Mouse (Mus musculus) brown adipose tissue, adult 24 weeks (tissue): Measurements from ENCODE around the gene Ppp3ca. TPM values are rescaled to one million over a fixed set of nuclear protein-coding genes. Genes with fewer than 3 reads are reported as not detected.

Experiments
- H3K27ac ChIP-seq: fragments of 200-500 bp; replicated peaks from 2 replicates; pipeline ENCODE4 v1.5.1; 2012; ENCODE audit warnings: low read depth, mild to moderate bottlenecking, low read length
- H3K4me1 ChIP-seq: fragments of 200-500 bp; 2 replicates; pipeline ENCODE4 v1.6.1; 2012; ENCODE audit warnings: low read length, mixed read lengths; ENCODE audit not compliant: control insufficient read depth, insufficient read depth, insufficient read length
- H3K4me3 ChIP-seq: fragments of 200-500 bp; 2 replicates; pipeline ENCODE4 v1.5.1; 2012; ENCODE audit warnings: low read depth, mild to moderate bottlenecking, low read length, moderate library complexity; ENCODE audit not compliant: insufficient read depth
- polyA plus RNA-seq: library from polyadenylated mRNA; stranded (reverse); fragments of >200 nt; gene quantifications from 2 replicates; pipeline ENCODE4 v1.2.4, GENCODE M21; 2012; ENCODE audit not compliant: missing spikeins, insufficient read depth, insufficient read length

Gene Ppp3ca
- polyA plus RNA-seq, 1 experiment, result 29.3 TPM

DNA sequence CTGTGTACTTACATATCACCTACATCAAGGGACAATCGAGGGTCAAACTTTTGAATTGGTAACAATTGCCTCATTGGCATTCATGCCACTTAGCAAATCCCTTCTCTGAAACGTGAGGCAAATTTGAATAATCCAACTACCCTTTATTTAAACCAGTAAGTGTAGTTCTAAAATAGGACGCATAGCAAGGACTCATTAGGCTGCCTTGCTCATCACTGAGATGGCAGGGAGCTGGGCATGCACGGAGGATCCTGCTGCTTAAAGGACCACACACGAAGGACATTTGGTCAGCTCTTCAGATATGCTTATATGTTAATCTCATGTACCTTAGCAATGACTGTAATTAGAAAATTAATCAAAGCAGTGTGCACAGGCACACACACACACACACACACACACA is 204.6 kb downstream of the Ppp3ca start:
- Histone ChIP-seq H3K4me1 (0 out of 2 replicates have a peak, but pooled peaks cover 2% of the 10 kb centered on the region), H3K4me3 (no peak overlapping the region), H3K27ac (no peak overlapping the region)

DNA sequence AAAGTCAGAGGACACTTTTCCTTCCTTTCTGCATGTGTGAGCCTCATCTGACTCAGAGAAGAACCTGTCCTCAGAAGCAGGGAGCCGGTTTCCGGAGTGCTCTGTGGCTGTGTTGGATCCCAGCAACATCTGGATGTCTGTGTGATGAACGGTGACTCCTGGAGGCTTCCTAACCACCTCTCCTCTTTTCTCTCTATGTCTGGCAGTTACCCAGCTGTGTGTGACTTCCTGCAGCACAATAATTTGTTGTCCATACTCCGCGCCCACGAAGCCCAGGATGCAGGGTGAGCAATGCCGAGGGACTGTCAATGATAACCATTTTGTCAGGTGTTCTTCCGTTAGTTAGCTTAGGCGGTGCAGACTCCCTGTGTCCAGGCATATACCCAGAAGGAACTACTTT is 217.8 kb downstream of the Ppp3ca start:
- no peak overlapping the region for H3K27ac ChIP-seq
- no peak overlapping the region for H3K4me3 ChIP-seq
- H3K4me1 ChIP-seq, result no peaks in the 10 kb centered on the region

DNA sequence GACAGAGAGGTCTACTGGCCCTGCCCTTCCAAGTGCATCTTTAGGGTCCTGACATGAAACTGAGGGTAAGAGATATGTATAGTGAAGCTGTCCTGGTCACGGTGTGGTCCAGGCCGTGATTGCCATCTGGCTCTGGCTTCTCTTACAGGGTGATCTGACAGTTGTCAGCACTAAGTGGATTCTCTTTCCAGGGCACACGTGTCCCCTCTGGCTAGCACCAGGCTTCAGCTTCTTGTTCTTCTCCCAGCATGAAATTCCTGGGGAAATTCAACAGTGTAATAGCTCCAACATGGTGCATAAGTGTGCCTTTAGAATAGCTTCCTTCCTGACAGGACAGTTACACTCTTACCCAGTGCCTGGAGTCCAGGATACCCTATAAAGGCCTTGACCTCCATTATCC is 222.2 kb downstream of the Ppp3ca start:
- H3K27ac ChIP-seq, result no peak overlapping the region
- no peaks in the 10 kb centered on the region for H3K4me1 ChIP-seq
- H3K4me3 ChIP-seq, result no peak overlapping the region

DNA sequence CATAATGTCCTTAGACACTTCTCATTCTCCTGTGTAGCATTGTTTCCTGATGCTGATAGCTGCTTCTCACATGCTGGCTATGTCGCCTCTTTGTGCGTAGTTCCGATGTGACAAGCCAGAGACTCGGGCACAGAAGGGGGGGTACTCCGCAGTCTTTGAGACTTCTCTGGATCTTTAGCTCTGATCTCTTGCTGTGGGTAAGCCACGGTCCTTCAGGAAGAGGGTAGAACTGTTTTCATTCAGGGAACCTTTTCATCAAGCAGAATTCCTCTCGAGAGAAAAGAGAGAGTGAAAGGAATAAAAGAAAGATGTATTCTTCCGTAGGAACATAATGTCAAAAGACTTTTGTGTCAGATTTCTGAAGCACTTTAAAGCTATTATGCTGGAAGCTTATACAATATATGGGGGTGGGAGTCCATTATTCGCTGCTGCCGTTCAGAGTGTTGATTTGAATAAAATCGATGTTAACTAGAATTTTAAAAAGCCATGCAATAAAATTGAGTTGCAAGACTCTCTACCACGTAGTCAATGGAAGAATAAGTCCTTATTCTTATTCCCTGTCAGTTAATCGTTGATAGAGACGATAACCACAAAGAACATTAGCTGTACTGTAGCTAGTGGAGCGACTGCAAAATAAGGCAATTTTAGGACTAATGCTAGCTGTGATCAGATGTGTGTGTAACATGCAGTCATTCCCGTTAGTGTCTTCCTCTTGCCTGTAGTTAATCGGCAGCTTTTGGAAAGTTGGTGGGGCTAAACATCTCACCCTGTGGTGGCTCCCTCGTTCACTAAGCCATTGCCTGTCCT is 223.9 kb downstream of the Ppp3ca start:
- Histone ChIP-seq H3K27ac (no peak overlapping the region), H3K4me3 (no peak overlapping the region), H3K4me1 (no peaks in the 10 kb centered on the region)

DNA sequence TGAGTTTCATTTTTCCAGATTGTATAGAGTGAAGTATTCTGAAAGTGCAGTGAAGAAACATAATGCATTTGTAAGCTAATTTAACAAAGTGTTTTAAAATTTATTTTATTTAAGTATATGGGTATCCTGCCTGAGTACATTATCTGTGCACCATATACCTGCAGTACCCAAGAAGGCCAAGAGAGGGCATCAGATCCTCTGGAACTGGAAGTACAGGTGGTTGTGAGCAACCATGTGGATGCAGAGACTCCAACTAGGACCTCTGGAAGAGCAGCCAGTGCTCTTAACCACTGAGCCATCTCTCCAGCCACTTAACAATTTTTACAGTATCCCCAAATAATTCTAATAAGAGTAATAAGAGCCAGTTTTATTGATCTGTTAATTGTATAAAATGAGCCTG is 225.6 kb downstream of the Ppp3ca start:
- no peak overlapping the region for H3K27ac ChIP-seq
- H3K4me1 ChIP-seq, result no peaks in the 10 kb centered on the region
- H3K4me3 ChIP-seq, result no peak overlapping the region

DNA sequence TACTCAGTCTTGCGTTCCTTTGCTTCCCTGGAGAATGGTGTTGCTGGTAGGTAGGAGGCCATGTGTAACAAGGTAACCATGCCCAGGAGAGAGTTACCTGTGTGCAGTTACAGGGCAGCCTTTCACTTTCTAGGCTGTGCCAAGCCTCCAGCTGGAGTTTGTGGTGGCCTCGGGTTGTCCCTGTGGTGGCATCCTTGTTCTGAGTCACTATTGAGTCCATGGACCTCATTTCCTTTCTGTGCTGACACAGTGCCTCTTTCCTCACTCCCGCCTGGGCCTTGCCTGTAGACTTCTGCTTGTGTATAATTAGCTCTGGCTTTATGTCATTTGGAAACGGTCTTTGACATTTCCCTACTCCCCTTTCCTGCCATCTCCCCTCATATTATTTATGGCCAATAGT is 226.4 kb downstream of the Ppp3ca start:
- H3K4me1 ChIP-seq, result no peaks in the 10 kb centered on the region

DNA sequence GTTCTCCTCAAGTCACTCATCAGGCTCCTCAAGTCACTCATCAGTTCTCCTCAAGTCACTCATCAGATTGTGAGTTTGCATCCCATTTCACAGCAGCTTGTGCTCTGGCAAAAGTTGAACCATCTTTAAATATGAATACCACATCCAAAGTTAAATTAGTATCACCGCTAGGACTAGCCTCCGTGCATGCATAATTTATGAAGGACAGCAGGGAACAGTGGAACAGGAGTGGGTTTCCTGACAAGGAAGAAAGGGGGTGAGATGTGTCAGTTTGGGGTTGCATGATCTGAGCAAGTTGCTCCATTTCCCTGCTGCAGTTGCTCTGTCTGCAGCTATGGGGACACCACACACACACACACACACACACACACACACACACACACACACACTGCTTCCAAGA is 229.8 kb downstream of the Ppp3ca start:
- Histone ChIP-seq H3K4me3 (no peak overlapping the region), H3K4me1 (no peaks in the 10 kb centered on the region), H3K27ac (no peak overlapping the region)

More for the DNA sequence above, 226.4 kb downstream of the Ppp3ca start:
- no peak overlapping the region for H3K4me3 ChIP-seq
- no peak overlapping the region for H3K27ac ChIP-seq

DNA sequence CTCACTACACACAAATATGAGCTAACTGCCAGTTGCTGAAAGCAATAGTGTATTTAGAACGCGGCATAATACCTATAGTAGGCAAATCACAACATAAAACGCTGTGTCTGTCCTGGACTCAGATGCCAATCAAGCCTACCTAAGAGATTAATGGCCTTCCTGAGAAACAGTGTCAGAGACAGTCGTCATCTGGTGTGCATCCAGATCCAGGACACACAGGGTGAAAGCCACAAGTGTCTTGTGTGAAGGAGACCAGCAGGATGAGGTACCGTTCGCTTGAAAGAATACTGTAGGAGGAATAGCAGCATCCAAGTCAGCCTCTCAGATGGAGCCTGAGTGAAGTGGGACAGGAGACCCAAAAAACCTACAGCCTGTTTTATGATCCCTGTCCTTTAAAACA is 231.1 kb downstream of the Ppp3ca start:
- H3K27ac ChIP-seq, result no peak overlapping the region
- no peaks in the 10 kb centered on the region for H3K4me1 ChIP-seq
- H3K4me3 ChIP-seq, result no peak overlapping the region

DNA sequence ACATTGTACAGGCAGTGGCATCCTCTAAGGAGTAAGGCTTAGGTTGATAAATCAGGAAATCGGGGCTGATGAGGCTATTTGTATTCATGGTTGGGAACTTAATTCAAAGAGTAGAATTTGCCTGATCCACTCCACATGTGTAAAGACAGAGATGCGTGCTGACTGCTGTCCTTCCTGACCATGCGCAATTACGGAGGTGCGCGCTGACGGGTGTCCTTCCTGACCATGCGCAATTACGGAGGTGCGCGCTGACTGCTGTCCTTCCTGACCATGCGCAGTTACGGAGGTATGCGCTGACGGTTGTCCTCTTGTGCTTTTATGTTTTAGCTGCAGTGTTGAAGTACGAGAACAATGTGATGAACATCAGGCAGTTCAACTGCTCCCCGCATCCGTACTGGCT is 232.9 kb downstream of the Ppp3ca start:
- H3K4me3 ChIP-seq, result no peak overlapping the region
- H3K4me1 ChIP-seq, result no peaks in the 10 kb centered on the region
- H3K27ac ChIP-seq, result no peak overlapping the region

DNA sequence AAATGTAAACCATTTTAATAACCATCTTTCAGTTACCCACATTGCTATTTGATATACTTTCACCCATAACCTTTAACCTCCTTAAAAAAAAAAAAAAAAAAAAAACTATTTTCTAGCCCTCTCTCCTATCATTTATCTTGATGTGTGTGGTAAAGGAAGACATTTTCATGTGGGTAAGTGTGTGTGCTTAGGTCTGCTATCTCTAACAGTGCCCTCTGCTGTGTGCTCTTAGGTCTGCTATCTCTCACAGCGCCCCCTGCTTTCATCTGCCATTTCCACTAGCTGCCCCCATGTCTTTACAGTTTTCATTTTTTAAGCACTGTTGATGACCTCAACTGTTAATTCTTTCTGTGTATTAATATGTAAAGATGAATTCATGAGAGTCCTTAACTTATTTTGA is 235.7 kb downstream of the Ppp3ca start:
- H3K4me1 ChIP-seq, result no peaks in the 10 kb centered on the region
- H3K4me3 ChIP-seq, result no peak overlapping the region
- no peak overlapping the region for H3K27ac ChIP-seq

DNA sequence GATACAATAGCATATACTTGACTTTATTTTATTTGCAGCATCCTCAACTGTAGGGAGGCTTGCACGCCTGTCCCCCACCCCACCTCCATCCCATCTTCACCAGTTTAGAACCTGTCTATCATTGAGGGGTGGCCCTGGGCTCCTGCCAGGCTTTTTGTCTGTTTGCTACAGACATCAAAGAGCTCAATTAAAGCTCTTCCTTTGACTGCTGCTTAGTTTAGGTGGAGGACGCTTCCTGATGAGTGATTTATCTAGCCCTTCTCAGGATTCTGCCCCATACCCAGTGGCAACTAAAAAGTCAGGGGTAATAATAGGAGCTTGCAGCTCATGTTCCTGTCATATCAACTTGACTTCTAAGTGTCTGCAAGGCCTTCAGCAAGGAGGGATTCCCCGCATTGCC is 239.6 kb downstream of the Ppp3ca start:
- Histone ChIP-seq H3K27ac (no peak overlapping the region), H3K4me3 (no peak overlapping the region), H3K4me1 (no peaks in the 10 kb centered on the region)

DNA sequence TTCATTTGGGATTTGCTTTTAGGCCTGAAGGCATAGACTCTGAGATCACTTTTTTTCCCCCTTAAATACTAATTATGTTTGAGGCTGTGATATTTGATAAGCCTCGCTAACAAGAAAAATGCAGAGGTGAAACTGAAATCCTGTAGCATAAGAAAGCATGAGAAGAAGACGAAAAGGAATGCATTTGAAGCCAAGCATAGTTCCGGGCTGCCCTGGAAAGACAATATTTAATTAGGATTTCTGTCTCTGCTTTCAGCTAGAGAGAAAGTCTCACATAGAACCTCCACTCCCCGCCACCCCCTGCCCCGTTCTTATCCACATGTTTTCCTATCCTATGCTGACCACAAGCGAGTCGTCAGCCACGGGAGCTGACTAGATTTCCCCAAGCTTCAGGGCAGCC is 241.4 kb downstream of the Ppp3ca start:
- Histone ChIP-seq H3K4me1 (no peaks in the 10 kb centered on the region), H3K4me3 (no peak overlapping the region), H3K27ac (no peak overlapping the region)

DNA sequence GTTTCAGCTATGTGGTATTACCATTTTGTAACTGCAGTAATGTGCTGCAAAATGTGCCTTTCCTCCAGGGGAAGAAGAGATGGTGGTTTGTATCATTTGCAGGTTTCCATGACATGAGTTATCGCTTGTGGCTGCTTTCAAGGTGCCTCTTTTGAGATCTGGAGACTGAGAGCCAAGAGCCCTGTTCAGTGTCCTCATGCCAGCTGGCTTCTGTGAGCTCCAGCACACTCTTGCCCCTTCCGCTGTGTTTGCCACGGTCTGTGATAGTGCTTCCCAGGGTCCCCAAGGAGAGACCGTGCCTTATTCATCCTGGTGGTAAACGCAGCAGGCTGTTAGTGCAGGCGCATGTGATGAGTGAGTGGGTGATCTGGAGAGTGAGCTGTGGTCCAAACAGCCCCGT is 247.2 kb downstream of the Ppp3ca start:
- Histone ChIP-seq H3K4me3 (no peak overlapping the region), H3K27ac (no peak overlapping the region), H3K4me1 (no peaks in the 10 kb centered on the region)

DNA sequence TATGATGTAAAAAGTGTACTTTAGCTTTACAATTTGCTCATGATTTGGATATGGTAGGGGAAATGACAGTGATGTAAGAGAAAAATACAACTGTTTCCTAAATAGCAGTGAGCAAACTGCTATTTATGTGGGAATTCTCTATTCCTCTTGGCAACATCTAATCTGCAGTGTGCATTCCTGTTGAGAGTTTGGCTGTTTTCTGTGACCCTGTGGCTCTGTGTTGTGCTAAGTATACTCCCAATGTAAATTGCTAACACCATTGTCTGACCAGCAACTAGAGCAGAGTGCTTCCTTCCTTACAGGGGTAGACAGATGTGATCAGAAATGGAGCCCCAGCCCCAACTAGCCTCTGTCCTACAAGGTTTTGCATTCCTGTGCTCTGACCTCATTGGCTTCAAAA is 263.1 kb downstream of the Ppp3ca start:
- Histone ChIP-seq H3K4me1 (no peaks in the 10 kb centered on the region), H3K27ac (no peak overlapping the region), H3K4me3 (no peak overlapping the region)

DNA sequence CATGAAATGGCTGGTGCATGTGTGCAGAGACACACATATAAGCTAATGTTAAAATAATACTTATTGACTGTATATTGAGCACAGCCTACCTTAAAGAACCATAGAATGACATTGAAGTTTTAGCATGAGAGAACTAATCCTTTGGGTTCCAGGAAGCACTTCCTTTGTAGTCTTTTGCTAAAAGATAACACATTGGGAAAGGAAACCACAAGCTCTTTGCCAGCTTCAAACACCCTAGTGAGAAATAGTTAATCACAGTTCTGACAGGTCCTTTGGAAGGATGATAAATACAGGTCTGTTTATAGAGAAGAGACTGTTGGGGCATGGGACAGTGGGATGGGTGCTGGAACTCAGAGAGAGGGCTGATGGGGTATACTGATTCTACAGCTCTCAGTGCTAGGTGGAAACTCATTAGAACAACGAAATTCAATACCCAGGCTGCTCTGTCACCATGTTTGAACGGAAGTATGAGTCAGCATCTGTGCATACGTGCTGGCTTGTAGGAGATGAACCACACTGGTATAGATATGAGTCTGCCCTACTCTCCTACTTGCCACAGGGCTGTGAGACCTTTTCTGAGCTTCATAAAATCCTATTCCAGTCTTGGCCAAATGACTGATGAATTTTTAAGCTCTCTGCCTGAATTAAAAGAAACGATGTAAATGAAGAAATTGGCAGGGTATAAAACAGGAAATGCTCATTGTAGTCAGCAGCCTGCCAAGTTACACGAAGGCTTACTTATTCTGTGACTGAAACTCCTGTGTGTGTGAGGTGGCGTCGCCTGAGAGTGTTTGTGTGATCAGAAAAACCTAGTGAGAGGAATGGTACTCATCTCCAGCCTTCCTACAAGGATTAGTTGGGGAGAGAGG is 271.0 kb downstream of the Ppp3ca start:
- no peak overlapping the region for H3K27ac ChIP-seq
- H3K4me1 ChIP-seq, result no peaks in the 10 kb centered on the region

DNA sequence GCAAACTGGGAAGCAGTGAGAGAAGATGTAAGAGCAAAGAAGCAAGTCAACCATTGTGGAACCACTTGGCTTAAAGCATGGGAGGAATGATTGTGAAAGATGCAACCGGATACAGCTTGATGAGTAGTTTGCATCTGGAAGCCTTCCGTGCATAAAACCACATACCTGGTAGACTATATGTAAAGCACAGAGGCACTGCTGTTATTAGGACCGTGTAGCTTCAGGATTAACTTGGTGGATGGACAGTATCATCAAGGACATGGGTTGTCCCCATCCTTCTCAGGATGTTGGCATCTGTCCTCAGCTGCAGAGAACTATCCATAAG is 271.6 kb downstream of the Ppp3ca start:
- Histone ChIP-seq H3K4me3 (no peak overlapping the region), H3K4me1 (no peaks in the 10 kb centered on the region), H3K27ac (no peak overlapping the region)

More for the DNA sequence above, 271.0 kb downstream of the Ppp3ca start:
- H3K4me3 ChIP-seq, result no peak overlapping the region
